Mouse (Mus musculus) limb, embryonic 13.5 days (tissue): ENCODE measurements around the gene Slc7a4. TPM values are rescaled to one million over a fixed set of nuclear protein-coding genes. Genes with fewer than 3 reads are reported as not detected.

Experiments used
- ATAC-seq: fragments of 200-750 bp; cut with Nextera tagmentation; 2 replicates; pipeline ENCODE4 v1.8.0; 2017; ENCODE audit warnings: low read depth, moderate number of reproducible peaks, moderate TSS enrichment; ENCODE audit not compliant: low FRiP score
- H3K27ac ChIP-seq: fragments of 300-500 bp; sonication (generic); 2 replicates; pipeline ENCODE4 v1.5.1; 2015; ENCODE audit warnings: inconsistent platforms, mild to moderate bottlenecking, moderate library complexity
- H3K27me3 ChIP-seq: fragments of 300-500 bp; sonication (generic); 2 replicates; pipeline ENCODE4 v1.6.1; 2015; ENCODE audit warnings: mild to moderate bottlenecking, inconsistent platforms
- H3K36me3 ChIP-seq: fragments of 300-500 bp; sonication (generic); 2 replicates; pipeline ENCODE4 v1.6.1; 2015; ENCODE audit warnings: inconsistent platforms, mild to moderate bottlenecking, moderate library complexity
- H3K4me1 ChIP-seq: fragments of 300-500 bp; sonication (generic); 2 replicates; pipeline ENCODE4 v1.6.1; 2015; ENCODE audit warnings: inconsistent platforms
- H3K4me2 ChIP-seq: fragments of 300-500 bp; sonication (generic); replicated peaks from 2 replicates; pipeline ENCODE4 v1.6.1; 2015; ENCODE audit warnings: inconsistent platforms, mild to moderate bottlenecking, moderate library complexity
- H3K4me3 ChIP-seq: fragments of 300-500 bp; sonication (generic); 2 replicates; pipeline ENCODE4 v1.5.1; 2015; ENCODE audit warnings: moderate library complexity, mild to moderate bottlenecking, inconsistent platforms
- H3K9ac ChIP-seq: fragments of 300-500 bp; sonication (generic); 2 replicates; pipeline ENCODE4 v1.6.1; 2015; ENCODE audit warnings: mild to moderate bottlenecking, inconsistent platforms
- H3K9me3 ChIP-seq: fragments of 300-500 bp; sonication (generic); 2 replicates; pipeline ENCODE4 v1.6.1; 2016; ENCODE audit warnings: inconsistent platforms
- WGBS: fragments of 180-500 bp; shearing (Covaris S2); methylation state at CpG from one replicate; pipeline ENCODE4 v1.1.7; 2015; 5-methylcytosine and 5-hydroxymethylcytosine counted together
- polyA plus RNA-seq: library from polyadenylated mRNA; unstranded; fragments of >200 nt; fragmentation: Nextera tagmentation; extraction: Ambion mirVana; gene quantifications from 2 replicates; pipeline ENCODE4 v1.2.1, GENCODE M21; 2015

The Slc7a4 gene
- polyA plus RNA-seq, 1 experiment from 2014 or later, result 5.7 TPM

GRCm38 (mm10) chr16:17600944-17601562, 18.0 kb upstream of the Slc7a4 start:
- 56% methylated on average over 3 of the region's 3 CpGs for WGBS
- Histone ChIP-seq H3K36me3 (no peaks in the 10 kb centered on the region), H3K4me2 (no peak overlapping the region), H3K4me1 (no peaks in the 10 kb centered on the region), H3K4me3 (no peak overlapping the region), H3K9ac (no peak overlapping the region), H3K9me3 (no peaks in the 10 kb centered on the region), H3K27ac (no peak overlapping the region), H3K27me3 (no peaks in the 10 kb centered on the region)
- ATAC-seq, result no peak

- Histone ChIP-seq H3K4me2 (no peak overlapping the region), H3K9me3 (0 out of 2 replicates have a peak, but pooled peaks cover 6% of the 10 kb centered on the region), H3K27ac (no peak overlapping the region), H3K4me3 (no peak overlapping the region), H3K9ac (no peak overlapping the region), H3K4me1 (no peaks in the 10 kb centered on the region), H3K27me3 (no peaks in the 10 kb centered on the region), H3K36me3 (no peaks in the 10 kb centered on the region)
- WGBS, result 22% methylated on average over 2 of the region's 2 CpGs
- no peak for ATAC-seq
Observed at GRCm38 (mm10) chr16:17590731-17591130, 7.7 kb upstream of the Slc7a4 start.

- Histone ChIP-seq H3K4me1 (no peaks in the 10 kb centered on the region), H3K4me3 (no peak overlapping the region), H3K27me3 (no peaks in the 10 kb centered on the region), H3K36me3 (no peaks in the 10 kb centered on the region), H3K4me2 (no peak overlapping the region), H3K27ac (no peak overlapping the region), H3K9me3 (0 out of 2 replicates have a peak, but pooled peaks cover 9% of the 10 kb centered on the region), H3K9ac (no peak overlapping the region)
- ATAC-seq, result no peak
- WGBS, result 89% methylated on average over 7 of the region's 7 CpGs
Observed at GRCm38 (mm10) chr16:17584555-17584954, 1.5 kb upstream of the Slc7a4 start.

GRCm38 (mm10) chr16:17576825-17577215, 6.2 kb downstream of the Slc7a4 start:
- Histone ChIP-seq H3K9ac (peak overlapping the region; percentile 67), H3K9me3 (no peaks in the 10 kb centered on the region), H3K4me3 (peak overlapping the region; percentile 60), H3K36me3 (no peaks in the 10 kb centered on the region), H3K27me3 (peaks cover 59% of the 10 kb centered on the region), H3K27ac (no peak overlapping the region), H3K4me1 (peaks cover 9% of the 10 kb centered on the region), H3K4me2 (peak overlapping the region; percentile 88)
- ATAC-seq, result no peak
- WGBS, result 18% methylated on average over 8 of the region's 8 CpGs

- Histone ChIP-seq H3K4me3 (peak overlapping the region; percentile 60), H3K4me1 (peaks cover 9% of the 10 kb centered on the region), H3K4me2 (peak overlapping the region; percentile 88), H3K27me3 (peaks cover 65% of the 10 kb centered on the region), H3K9me3 (no peaks in the 10 kb centered on the region), H3K27ac (no peak overlapping the region), H3K36me3 (no peaks in the 10 kb centered on the region), H3K9ac (peak overlapping the region; percentile 67)
- ATAC-seq, result peak; percentile 54; the same call in 1 of the 2 replicates
- 14% methylated on average over 45 of the region's 45 CpGs for WGBS
Observed at GRCm38 (mm10) chr16:17575870-17576824, 6.9 kb downstream of the Slc7a4 start.

- Histone ChIP-seq H3K4me1 (peaks cover 14% of the 10 kb centered on the region), H3K36me3 (no peaks in the 10 kb centered on the region), H3K9me3 (no peaks in the 10 kb centered on the region), H3K4me2 (no peak overlapping the region), H3K27ac (no peak overlapping the region), H3K4me3 (no peak overlapping the region), H3K9ac (no peak overlapping the region), H3K27me3 (peaks cover 48% of the 10 kb centered on the region)
- ATAC-seq, result no peak
- 26% methylated on average over 4 of the region's 4 CpGs for WGBS
Observed at GRCm38 (mm10) chr16:17566186-17566585, 16.8 kb downstream of the Slc7a4 start.

GRCm38 (mm10) chr16:17564771-17565170, 18.2 kb downstream of the Slc7a4 start:
- no peak overlapping the region for H3K4me3 ChIP-seq
- 68% methylated on average over 3 of the region's 3 CpGs for WGBS
- no peak for ATAC-seq
- H3K9ac ChIP-seq, result no peak overlapping the region
- no peaks in the 10 kb centered on the region for H3K9me3 ChIP-seq
- H3K4me2 ChIP-seq, result no peak overlapping the region
- peaks cover 23% of the 10 kb centered on the region for H3K4me1 ChIP-seq
- no peaks in the 10 kb centered on the region for H3K36me3 ChIP-seq
- peaks cover 45% of the 10 kb centered on the region for H3K27me3 ChIP-seq
- H3K27ac ChIP-seq, result no peak overlapping the region

- no peak for ATAC-seq
- Histone ChIP-seq H3K36me3 (no peaks in the 10 kb centered on the region), H3K4me3 (no peak overlapping the region), H3K4me1 (peaks cover 25% of the 10 kb centered on the region), H3K27me3 (peaks cover 45% of the 10 kb centered on the region), H3K9me3 (no peaks in the 10 kb centered on the region), H3K9ac (no peak overlapping the region), H3K27ac (no peak overlapping the region), H3K4me2 (no peak overlapping the region)
- 58% methylated on average over 2 of the region's 2 CpGs for WGBS
Observed at GRCm38 (mm10) chr16:17564221-17564620, 18.8 kb downstream of the Slc7a4 start.

GRCm38 (mm10) chr16:17563580-17563979, 19.4 kb downstream of the Slc7a4 start:
- no peak for ATAC-seq
- peaks cover 45% of the 10 kb centered on the region for H3K27me3 ChIP-seq
- no peak overlapping the region for H3K27ac ChIP-seq
- no peak overlapping the region for H3K4me3 ChIP-seq
- no peaks in the 10 kb centered on the region for H3K9me3 ChIP-seq
- H3K4me2 ChIP-seq, result no peak overlapping the region
- H3K4me1 ChIP-seq, result peaks cover 32% of the 10 kb centered on the region
- H3K9ac ChIP-seq, result no peak overlapping the region
- H3K36me3 ChIP-seq, result no peaks in the 10 kb centered on the region
- 4% methylated on average over 1 of the region's 1 CpGs for WGBS

- Histone ChIP-seq H3K9ac (peak within 1 kb of the TSS; percentile 56), H3K36me3 (no peaks in the 10 kb centered on the region), H3K4me3 (peak within 1 kb of the TSS; percentile 32), H3K9me3 (no peaks in the 10 kb centered on the region), H3K4me1 (peaks cover 38% of the 10 kb centered on the region), H3K4me2 (peak within 1 kb of the TSS; percentile 63), H3K27ac (no peak within 1 kb of the TSS), H3K27me3 (peaks cover 35% of the 10 kb centered on the region)
- ATAC-seq, result peak; percentile 64
- WGBS, result 2% methylated on average over 10 of the region's 10 CpGs
Observed at GRCm38 (mm10) chr16:17561751-17562208, 21.2 kb downstream of the Slc7a4 start, which contains the start of gene P2rx6. Gene P2rx6, plus strand, starts transcription at chr16:17561885.

GRCm38 (mm10) chr16:17561128-17561750, 21.8 kb downstream of the Slc7a4 start, which contains the start of gene Lrrc74b:
Gene Lrrc74b, minus strand, starts transcription at chr16:17561247.
- Histone ChIP-seq H3K9ac (peak within 1 kb of the TSS; percentile 56; the same call in 1 of the 2 replicates), H3K27ac (no peak within 1 kb of the TSS), H3K4me3 (peak within 1 kb of the TSS; percentile 32), H3K4me1 (peaks cover 38% of the 10 kb centered on the region), H3K9me3 (no peaks in the 10 kb centered on the region), H3K27me3 (peaks cover 33% of the 10 kb centered on the region), H3K36me3 (no peaks in the 10 kb centered on the region), H3K4me2 (peak within 1 kb of the TSS; percentile 63)
- 3% methylated on average over 22 of the region's 22 CpGs for WGBS
- ATAC-seq, result peak; percentile 70
